Mouse (Mus musculus) midbrain, postnatal 0 days (tissue): ENCODE measurements around the gene Rps15. TPM values are rescaled to one million over a fixed set of nuclear protein-coding genes. Genes with fewer than 3 reads are reported as not detected.

Experiments used
- ATAC-seq: fragments of 200-750 bp; cut with Nextera tagmentation; 2 replicates; pipeline ENCODE4 v1.8.0; 2017; ENCODE audit warnings: moderate number of reproducible peaks, mild to moderate bottlenecking, moderate TSS enrichment, moderate library complexity; ENCODE audit not compliant: low FRiP score
- DNase-seq: peaks from one replicate; pipeline ENCODE4 v3.0.0-alpha.2; 2015; ENCODE audit warnings: low spot score
- H3K27ac ChIP-seq: fragments of 300-500 bp; sonication (generic); 2 replicates; pipeline ENCODE4 v1.5.1; 2014; ENCODE audit warnings: low read depth, mild to moderate bottlenecking, low read length, mixed read lengths
- H3K27me3 ChIP-seq: fragments of 300-500 bp; sonication (generic); 2 replicates; pipeline ENCODE4 v1.6.1; 2014; ENCODE audit warnings: low read length, control low read depth, mixed read lengths; ENCODE audit not compliant: insufficient read depth
- H3K36me3 ChIP-seq: fragments of 300-500 bp; sonication (generic); 2 replicates; pipeline ENCODE4 v1.6.1; 2014; ENCODE audit warnings: low read length, control low read depth, mixed read lengths; ENCODE audit not compliant: insufficient read depth
- H3K4me1 ChIP-seq: fragments of 300-500 bp; sonication (generic); 2 replicates; pipeline ENCODE4 v1.6.1; 2014; ENCODE audit warnings: mild to moderate bottlenecking, control low read depth, antibody characterized with exemption, low read length, mixed read lengths; ENCODE audit not compliant: insufficient read depth
- H3K4me2 ChIP-seq: fragments of 300-500 bp; sonication (generic); 2 replicates; pipeline ENCODE4 v1.6.1; 2014; ENCODE audit warnings: low read depth, mild to moderate bottlenecking, low read length, mixed read lengths; ENCODE audit not compliant: poor library complexity, severe bottlenecking
- H3K4me3 ChIP-seq: fragments of 300-500 bp; sonication (generic); 2 replicates; pipeline ENCODE4 v1.5.1; 2014; ENCODE audit warnings: low read depth, mild to moderate bottlenecking, low read length, moderate library complexity
- H3K9ac ChIP-seq: fragments of 300-500 bp; sonication (generic); replicated peaks from 2 replicates; pipeline ENCODE4 v1.6.1; 2014; ENCODE audit warnings: mild to moderate bottlenecking, low read length, moderate library complexity, mixed read lengths; ENCODE audit not compliant: poor library complexity, severe bottlenecking
- H3K9me3 ChIP-seq: fragments of 300-500 bp; sonication (generic); 2 replicates; pipeline ENCODE4 v1.6.1; 2016; ENCODE audit warnings: low read length, control low read depth
- CTCF ChIP-seq: IDR thresholded peaks from 2 replicates; pipeline ENCODE4 v1.5.1; 2016; ENCODE audit warnings: antibody characterized with exemption, mild to moderate bottlenecking
- WGBS: fragments of 180-500 bp; shearing (Covaris S2); extraction: QIAGEN DNeasy Blood & Tissue Kit; methylation state at CpG from one replicate; pipeline ENCODE4 v1.1.7; 2014; 5-methylcytosine and 5-hydroxymethylcytosine counted together
- polyA plus RNA-seq: library from polyadenylated mRNA; unstranded; fragments of >200 nt; fragmentation: Nextera tagmentation; extraction: Ambion mirVana; gene quantifications from 2 replicates; pipeline ENCODE4 v1.2.1, GENCODE M21; 2015
- total RNA-seq: library from RNA; depleted of rRNA; stranded (reverse); fragments of >200 nt; gene quantifications from 2 replicates; pipeline ENCODE4 v1.2.3, GENCODE M21; 2014

Gene Rps15
- total and polyA plus RNA-seq, 2 experiments from 2014 or later, result 633 to 1,162 TPM

- no peak for TF ChIP-seq CTCF
- Histone ChIP-seq H3K36me3 (peaks cover 22% of the 10 kb centered on the region), H3K9ac (no peak overlapping the region), H3K27ac (no peak overlapping the region), H3K4me2 (no peak overlapping the region), H3K4me3 (no peak overlapping the region), H3K27me3 (no peaks in the 10 kb centered on the region), H3K9me3 (no peaks in the 10 kb centered on the region), H3K4me1 (peaks cover 7% of the 10 kb centered on the region)
- DNase-seq (no peak), ATAC-seq (no peak)
- 83% methylated on average over 8 of the region's 8 CpGs for WGBS
Observed at GRCm38 (mm10) chr10:80271870-80272585, 20.2 kb upstream of the Rps15 start.

GRCm38 (mm10) chr10:80273847-80274246 is 18.4 kb upstream of the Rps15 start:
- WGBS, result 95% methylated on average over 3 of the region's 3 CpGs
- Histone ChIP-seq H3K27me3 (no peaks in the 10 kb centered on the region), H3K9ac (no peak overlapping the region), H3K4me2 (no peak overlapping the region), H3K4me3 (no peak overlapping the region), H3K9me3 (no peaks in the 10 kb centered on the region), H3K4me1 (no peaks in the 10 kb centered on the region), H3K36me3 (peaks cover 35% of the 10 kb centered on the region), H3K27ac (no peak overlapping the region)
- TF ChIP-seq CTCF, result no peak
- no peak for DNase-seq
- no peak for ATAC-seq

- DNase-seq (no peak), ATAC-seq (no peak)
- H3K4me3 ChIP-seq, result no peak overlapping the region
- no peak overlapping the region for H3K27ac ChIP-seq
- no peak overlapping the region for H3K9ac ChIP-seq
- 87% methylated on average over 5 of the region's 5 CpGs for WGBS
- no peaks in the 10 kb centered on the region for H3K9me3 ChIP-seq
- no peak for TF ChIP-seq CTCF
- H3K4me2 ChIP-seq, result no peak overlapping the region
- H3K36me3 ChIP-seq, result peaks cover 56% of the 10 kb centered on the region
- H3K27me3 ChIP-seq, result no peaks in the 10 kb centered on the region
- no peaks in the 10 kb centered on the region for H3K4me1 ChIP-seq
Observed at GRCm38 (mm10) chr10:80276238-80276637, 16.0 kb upstream of the Rps15 start.

GRCm38 (mm10) chr10:80278390-80278789 is 13.9 kb upstream of the Rps15 start:
- ATAC-seq (no peak), DNase-seq (no peak)
- Histone ChIP-seq H3K27ac (no peak overlapping the region), H3K9me3 (no peaks in the 10 kb centered on the region), H3K4me1 (no peaks in the 10 kb centered on the region), H3K4me2 (no peak overlapping the region), H3K4me3 (no peak overlapping the region), H3K27me3 (no peaks in the 10 kb centered on the region), H3K9ac (no peak overlapping the region), H3K36me3 (peaks cover 65% of the 10 kb centered on the region)
- 95% methylated on average over 9 of the region's 9 CpGs for WGBS
- no peak for TF ChIP-seq CTCF

- H3K4me3 ChIP-seq, result no peak overlapping the region
- peaks cover 70% of the 10 kb centered on the region for H3K36me3 ChIP-seq
- no peak overlapping the region for H3K4me2 ChIP-seq
- H3K4me1 ChIP-seq, result no peaks in the 10 kb centered on the region
- WGBS, result 92% methylated on average over 12 of the region's 12 CpGs
- no peak for TF ChIP-seq CTCF
- DNase-seq, result no peak
- no peaks in the 10 kb centered on the region for H3K27me3 ChIP-seq
- no peak overlapping the region for H3K9ac ChIP-seq
- H3K27ac ChIP-seq, result no peak overlapping the region
- no peaks in the 10 kb centered on the region for H3K9me3 ChIP-seq
- ATAC-seq, result no peak
Observed at GRCm38 (mm10) chr10:80279273-80279672, 13.0 kb upstream of the Rps15 start.

GRCm38 (mm10) chr10:80281304-80281703 is 10.9 kb upstream of the Rps15 start:
- DNase-seq, result no peak
- H3K27ac ChIP-seq, result no peak overlapping the region
- H3K9me3 ChIP-seq, result no peaks in the 10 kb centered on the region
- H3K27me3 ChIP-seq, result no peaks in the 10 kb centered on the region
- TF ChIP-seq CTCF, result no peak
- no peaks in the 10 kb centered on the region for H3K4me1 ChIP-seq
- peaks cover 75% of the 10 kb centered on the region for H3K36me3 ChIP-seq
- no peak overlapping the region for H3K9ac ChIP-seq
- ATAC-seq, result no peak
- 85% methylated on average over 7 of the region's 7 CpGs for WGBS
- H3K4me3 ChIP-seq, result no peak overlapping the region
- no peak overlapping the region for H3K4me2 ChIP-seq
